Mouse (Mus musculus) CH12.LX (cell line): ENCODE measurements at regions not wholly inside any gene's neighbourhood (a gene's known extent, or its start where the extent isn't known, plus 50 kb on each side); places are given as distances from the start of the nearest gene placed in this dataset.

ENCODE experiments used
- DNase-seq: peaks from one replicate; pipeline ENCODE4 v3.0.0-alpha.2; 2013; ENCODE audit errors: extremely low read depth
- H3K27ac ChIP-seq: 2 replicates; pipeline ENCODE4 v1.5.1; 2012; ENCODE audit warnings: low read depth, mild to moderate bottlenecking, control low read depth, moderate library complexity; ENCODE audit not compliant: insufficient read depth
- H3K27me3 ChIP-seq: replicated peaks from 2 replicates; pipeline ENCODE3; 2012; ENCODE audit warnings: inconsistent platforms
- H3K36me3 ChIP-seq, 2 experiments: replicated peaks in 1 of 2; 2 replicates each; pipeline versions ENCODE3 to v1.6.1; 2012; ENCODE audit warnings: inconsistent platforms in 1 of 2, low read length in 1 of 2, mild to moderate bottlenecking in 1 of 2, mixed read lengths in 1 of 2, moderate library complexity in 1 of 2; ENCODE audit not compliant: control insufficient read depth in 1 of 2, insufficient read depth in 1 of 2
- H3K4me1 ChIP-seq, 2 experiments: 2 replicates each; pipeline ENCODE4 v1.6.1; 2012; ENCODE audit warnings: inconsistent platforms in 1 of 2, moderate library complexity in 1 of 2; ENCODE audit not compliant: insufficient read depth in 2 of 2, control insufficient read depth in 1 of 2
- H3K4me2 ChIP-seq: 2 replicates; pipeline ENCODE4 v1.6.1; 2012; ENCODE audit warnings: low read depth, mild to moderate bottlenecking, control low read depth; ENCODE audit not compliant: poor library complexity, insufficient read depth, severe bottlenecking
- H3K4me3 ChIP-seq, 3 experiments: fragments of 150-350 bp in 1 of 3; sonication (generic) in 1 of 3; replicated peaks in 1 of 3; 2 replicates each; pipeline versions ENCODE3 to v1.5.1; 2011 to 2012; ENCODE audit warnings: low read depth in 2 of 3, low read length in 2 of 3, mild to moderate bottlenecking in 2 of 3, moderate library complexity in 2 of 3, control low read depth in 1 of 3, improper control_type of control experiment in 1 of 3, inconsistent platforms in 1 of 3, mixed read lengths in 1 of 3; ENCODE audit not compliant: poor library complexity in 1 of 3
- H3K79me2 ChIP-seq: replicated peaks from 2 replicates; pipeline ENCODE4 v1.6.1; 2012; ENCODE audit warnings: mild to moderate bottlenecking, moderate library complexity; ENCODE audit not compliant: control insufficient read depth, poor library complexity, insufficient read depth, severe bottlenecking; ENCODE audit errors: extremely low read depth
- H3K9ac ChIP-seq: 2 replicates; pipeline ENCODE4 v1.6.1; 2012; ENCODE audit warnings: low read depth, mild to moderate bottlenecking, control low read depth, moderate library complexity; ENCODE audit not compliant: insufficient read depth
- H3K9me3 ChIP-seq: replicated peaks from 2 replicates; pipeline ENCODE3; 2012; ENCODE audit warnings: low read length, inconsistent platforms, mixed read lengths
- CHD1 ChIP-seq: IDR thresholded peaks from 2 replicates; pipeline ENCODE4 v1.6.1; 2012; ENCODE audit warnings: low read depth, low read length, improper control_type of control experiment, inconsistent platforms
- CHD2 ChIP-seq: IDR thresholded peaks from 2 replicates; pipeline ENCODE4 v1.6.1; 2011; ENCODE audit warnings: low read length, improper control_type of control experiment
- CTCF ChIP-seq, 2 experiments: IDR thresholded peaks in 1 of 2; conservative IDR thresholded peaks in 1 of 2; 2 replicates each; pipeline ENCODE4 v1.5.1; 2011 to 2012; ENCODE audit warnings: low read depth in 2 of 2, low read length in 2 of 2, improper control_type of control experiment in 1 of 2, inconsistent platforms in 1 of 2, mild to moderate bottlenecking in 1 of 2, moderate library complexity in 1 of 2
- ELF1 ChIP-seq: IDR thresholded peaks from 2 replicates; pipeline ENCODE4 v1.6.1; 2014; ENCODE audit warnings: low read depth, mild to moderate bottlenecking, inconsistent platforms, low read length, improper control_type of control experiment
- EP300 ChIP-seq: IDR thresholded peaks from 2 replicates; pipeline ENCODE4 v1.6.1; 2011; ENCODE audit warnings: low read length, improper control_type of control experiment
- ETS1 ChIP-seq: conservative IDR thresholded peaks from 2 replicates; pipeline ENCODE4 v1.6.1; 2012; ENCODE audit warnings: low read depth, mild to moderate bottlenecking, inconsistent platforms, low read length, improper control_type of control experiment, moderate library complexity
- GABPA ChIP-seq: IDR thresholded peaks from 2 replicates; pipeline ENCODE4 v1.6.1; 2012; ENCODE audit warnings: low read depth, low read length, improper control_type of control experiment, inconsistent platforms; ENCODE audit not compliant: insufficient replicate concordance
- JUN ChIP-seq: IDR thresholded peaks from 2 replicates; pipeline ENCODE4 v1.6.1; 2011; ENCODE audit warnings: low read depth, mild to moderate bottlenecking, low read length, improper control_type of control experiment, moderate library complexity; ENCODE audit not compliant: insufficient read depth
- JUND ChIP-seq: conservative IDR thresholded peaks from 2 replicates; pipeline ENCODE4 v1.6.1; 2011; ENCODE audit warnings: low read depth, low read length, improper control_type of control experiment
- MAX ChIP-seq: IDR thresholded peaks from 2 replicates; pipeline ENCODE4 v1.6.1; 2011; ENCODE audit warnings: low read length, improper control_type of control experiment
- MYC ChIP-seq: IDR thresholded peaks from 2 replicates; pipeline ENCODE4 v1.6.1; 2011; ENCODE audit warnings: low read depth, mild to moderate bottlenecking, improper control_type of control experiment, low read length
- NELFE ChIP-seq: IDR thresholded peaks from 2 replicates; pipeline ENCODE4 v1.6.1; 2011; ENCODE audit warnings: low read depth, low read length, improper control_type of control experiment
- PAX5 ChIP-seq: IDR thresholded peaks from 2 replicates; pipeline ENCODE4 v1.6.1; 2012; ENCODE audit warnings: low read length, inconsistent platforms, mixed read lengths
- POLR2AphosphoS2 ChIP-seq: IDR thresholded peaks from 2 replicates; pipeline ENCODE4 v1.6.1; 2011; ENCODE audit warnings: low read depth, low read length, improper control_type of control experiment
- RCOR1 ChIP-seq: conservative IDR thresholded peaks from 2 replicates; pipeline ENCODE4 v1.6.1; 2012; ENCODE audit warnings: low read depth, mild to moderate bottlenecking, inconsistent platforms, low read length, improper control_type of control experiment
- TBP ChIP-seq: conservative IDR thresholded peaks from 2 replicates; pipeline ENCODE4 v1.6.1; 2011; ENCODE audit warnings: low read depth, low read length, improper control_type of control experiment
- UBTF ChIP-seq: IDR thresholded peaks from 2 replicates; pipeline ENCODE4 v1.6.1; 2012; ENCODE audit warnings: low read depth, mild to moderate bottlenecking, inconsistent platforms, low read length, improper control_type of control experiment, moderate library complexity
- USF1 ChIP-seq: IDR thresholded peaks from 2 replicates; pipeline ENCODE4 v1.6.1; 2014; ENCODE audit warnings: low read depth, mild to moderate bottlenecking, inconsistent platforms, low read length, improper control_type of control experiment
- USF2 ChIP-seq: conservative IDR thresholded peaks from 2 replicates; pipeline ENCODE4 v1.6.1; 2011; ENCODE audit warnings: low read depth, low read length, improper control_type of control experiment
- ZKSCAN1 ChIP-seq: IDR thresholded peaks from 2 replicates; pipeline ENCODE4 v1.6.1; 2012; ENCODE audit warnings: low read depth, inconsistent platforms, low read length, improper control_type of control experiment, borderline replicate concordance
- ZMIZ1 ChIP-seq: IDR thresholded peaks from 2 replicates; pipeline ENCODE4 v1.6.1; 2012; ENCODE audit warnings: low read depth, mild to moderate bottlenecking, inconsistent platforms, low read length, improper control_type of control experiment
- ZNF384 ChIP-seq: IDR thresholded peaks from 2 replicates; pipeline ENCODE4 v1.6.1; 2012; ENCODE audit warnings: low read depth, low read length, improper control_type of control experiment, inconsistent platforms
- dilution Hi-C: fragments of 300-500 bp; cut with MboI; formaldehyde crosslinking; loops from 2 replicates; pipeline ENCODE4 v1.14.3; 2020; ENCODE audit warnings: low sequenced_read_pairs; ENCODE audit not compliant: extremely low pct_unique_long_range_greater_than_20kb, extremely low pct_ligation_motif_present
- in situ Hi-C: fragments of 300-500 bp; cut with MboI; formaldehyde crosslinking; loops from 3 replicates; pipeline ENCODE4 v1.14.3; 2019; ENCODE audit warnings: low sequenced_read_pairs, low pct_ligation_motif_present, low pct_unique_long_range_greater_than_20kb, mixed read lengths

- TF ChIP-seq RCOR1, result no peak
- TF ChIP-seq ETS1, result no peak
- TF ChIP-seq CHD2, result no peak
- TF ChIP-seq MAX, result no peak
- no peak for TF ChIP-seq CHD1
- no peak for TF ChIP-seq POLR2AphosphoS2
- no peak for TF ChIP-seq UBTF
- TF ChIP-seq EP300, result no peak
- TF ChIP-seq ZNF384, result no peak
- TF ChIP-seq PAX5, result no peak
- no peak for TF ChIP-seq MYC
- TF ChIP-seq USF1, result no peak
- no peak for TF ChIP-seq GABPA
- no peak for TF ChIP-seq CTCF (conservative IDR thresholded peaks at IDR 0.05 in 1 of 2, IDR thresholded peaks at IDR 0.05 in 1 of 2; ENCODE audit: low read depth in 2 of 2, low read length in 2 of 2)
- H3K4me1 ChIP-seq, result peaks cover 0 to 5% of the 10 kb centered on the region in 2 experiments; a peak in 1 of 4 replicates
- H3K79me2 ChIP-seq, result no peaks in the 10 kb centered on the region
- no peaks in the 10 kb centered on the region for H3K36me3 ChIP-seq
- no peak overlapping the region for H3K27ac ChIP-seq
- H3K9me3 ChIP-seq, result peaks cover 5% of the 10 kb centered on the region
- no peak for DNase-seq
- no peaks in the 10 kb centered on the region for H3K27me3 ChIP-seq
- dilution Hi-C loops (no loop called here), in situ Hi-C loops (no loop called here)
- H3K4me2 ChIP-seq, result no peak overlapping the region
- H3K9ac ChIP-seq, result no peak overlapping the region
- no peak overlapping the region for H3K4me3 ChIP-seq
Measured at GRCm38 (mm10) chr16:93328680-93329395, 275.0 kb downstream of the Setd4 start.

DNA sequence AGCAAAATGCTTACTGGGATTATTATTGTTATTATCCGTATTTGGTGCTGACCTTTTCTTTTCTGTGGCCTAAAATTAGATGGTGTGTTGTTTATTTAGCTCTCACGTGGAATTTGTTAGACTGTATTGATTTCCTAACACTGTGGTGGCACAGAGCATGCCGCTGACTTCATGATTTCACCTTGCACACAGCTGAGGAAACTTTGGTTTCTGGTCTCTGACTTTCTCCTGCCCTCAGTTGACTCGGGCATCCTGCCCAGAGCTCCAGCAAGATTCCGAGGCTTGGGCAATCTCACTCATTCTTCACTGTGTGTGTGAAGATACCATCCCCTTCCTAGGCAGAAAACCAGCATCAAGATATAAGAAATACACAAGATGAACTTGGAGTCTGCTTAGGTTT, 279.0 kb downstream of the Setd4 start:
- H3K79me2 ChIP-seq, result no peaks in the 10 kb centered on the region
- H3K9ac ChIP-seq, result no peak overlapping the region
- peaks cover 0 to 8% of the 10 kb centered on the region in 2 experiments; a peak in 1 of 4 replicates for H3K4me1 ChIP-seq
- H3K27me3 ChIP-seq, result no peaks in the 10 kb centered on the region
- no peak overlapping the region for H3K27ac ChIP-seq
- H3K4me2 ChIP-seq, result no peak overlapping the region
- DNase-seq, result no peak
- TF ChIP-seq ZKSCAN1 (no peak), JUND (no peak), UBTF (no peak), TBP (no peak), JUN (no peak), USF2 (no peak), ELF1 (no peak), NELFE (no peak), ZMIZ1 (no peak)
- TF ChIP-seq, all 38 proteins: peak for 0
- dilution Hi-C loops (no loop called here), in situ Hi-C loops (no loop called here)
- Histone ChIP-seq H3K9me3 (peaks cover 5% of the 10 kb centered on the region), H3K4me3 (no peak overlapping the region), H3K36me3 (no peaks in the 10 kb centered on the region)
